14 mouse cellular contexts compared by ENCODE assay signal in genomic region chr13:58927656-58928226, GRCm38 (mm10).
DNase-seq lines count a peak whose midpoint lies in the region; ATAC-seq and TF ChIP-seq lines count a peak whose summit lies in the region.
"Had no signal": no experiment of that assay in that cellular context is flagged by ENCODE, and none has a peak within 500 bp of the region (broad histone marks: within the 10 kb centered on the region; RNA-seq: fewer than 3 reads in every experiment).

No protein-coding gene starts in this region.

- H3K4me1 ChIP-seq in hindbrain, postnatal 0 days (ENCODE audit: insufficient read depth, low read length), result peaks cover 4% of the 10 kb centered on the region
- H3K4me1 ChIP-seq in hindbrain, embryonic 13.5 days (replicated peaks), result peaks cover 21% of the 10 kb centered on the region

- H3K9me3 ChIP-seq in hindbrain, postnatal 0 days (ENCODE audit: low read length), result no peaks in the 10 kb centered on the region
- no peaks in the 10 kb centered on the region for H3K9me3 ChIP-seq in hindbrain, embryonic 13.5 days
- H3K9me3 ChIP-seq: heart, embryonic 13.5 days; hindbrain, embryonic 12.5 days; midbrain, embryonic 12.5 days; stomach, embryonic 15.5 days had no signal

- no peaks in the 10 kb centered on the region for H3K36me3 ChIP-seq in hindbrain, postnatal 0 days (ENCODE audit: insufficient read depth, low read length)
- no peaks in the 10 kb centered on the region for H3K36me3 ChIP-seq in hindbrain, embryonic 13.5 days
- H3K36me3 ChIP-seq: heart, embryonic 13.5 days; hindbrain, embryonic 12.5 days; midbrain, embryonic 12.5 days; stomach, embryonic 15.5 days had no signal

- H3K4me2 ChIP-seq in hindbrain, postnatal 0 days (ENCODE audit: low read depth, low read length), result no peak overlapping the region
- H3K4me2 ChIP-seq in hindbrain, embryonic 13.5 days, result no peak overlapping the region
- H3K4me2 ChIP-seq: heart, embryonic 13.5 days; hindbrain, embryonic 12.5 days; midbrain, embryonic 12.5 days; stomach, embryonic 15.5 days had no signal

- TF ChIP-seq CTCF in hindbrain, postnatal 0 days (IDR thresholded peaks at IDR 0.05; ENCODE audit: low read depth), result no peak

- no peak overlapping the region for H3K4me3 ChIP-seq in hindbrain, postnatal 0 days (ENCODE audit: low read length)
- no peak overlapping the region for H3K4me3 ChIP-seq in hindbrain, embryonic 13.5 days
- H3K4me3 ChIP-seq: heart, embryonic 13.5 days; hindbrain, embryonic 12.5 days; midbrain, embryonic 12.5 days; stomach, embryonic 15.5 days had no signal

- ATAC-seq in hindbrain, postnatal 0 days, result 0 out of 2 replicates have a peak, but pooled peaks have one; percentile 27
- no peak for ATAC-seq in hindbrain, embryonic 13.5 days (ENCODE audit: low FRiP score)

- no peak overlapping the region for H3K27ac ChIP-seq in hindbrain, postnatal 0 days
- H3K27ac ChIP-seq in hindbrain, embryonic 13.5 days, result no peak overlapping the region
- H3K27ac ChIP-seq: heart, embryonic 13.5 days; stomach, embryonic 15.5 days had no signal

- WGBS in hindbrain, postnatal 0 days, result 66% methylated on average over 16 of the region's 16 CpGs
- 75% methylated on average over 16 of the region's 16 CpGs for WGBS in hindbrain, embryonic 13.5 days

- DNase-seq in hindbrain, postnatal 0 days (ENCODE audit: low spot score), result no peak
- DNase-seq in ES-CJ7 (ENCODE audit: low read depth, low spot score) (peak; percentile 48), ZHBTc4 (ENCODE audit: low read depth, low spot score) (peak; percentile 66)
- DNase-seq in lung, postnatal 10 days, result peak; percentile 38
- no peak for DNase-seq in kidney, adult 18-20 months
- no peak for DNase-seq in frontal cortex, postnatal 14 days (ENCODE audit: low spot score in 2 of 2)
- DNase-seq: kidney, postnatal 10 days; right cerebral cortex, postnatal 25 days had no signal

- H3K9ac ChIP-seq in hindbrain, postnatal 0 days (replicated peaks; ENCODE audit: low read length), result no peak overlapping the region
- no peak overlapping the region for H3K9ac ChIP-seq in hindbrain, embryonic 13.5 days
- H3K9ac ChIP-seq: heart, embryonic 13.5 days; hindbrain, embryonic 12.5 days; midbrain, embryonic 12.5 days; stomach, embryonic 15.5 days had no signal

- H3K27me3 ChIP-seq in hindbrain, postnatal 0 days (ENCODE audit: insufficient read depth, low read length), result no peaks in the 10 kb centered on the region
- H3K27me3 ChIP-seq in hindbrain, embryonic 13.5 days, result no peaks in the 10 kb centered on the region
- H3K27me3 ChIP-seq: CH12.LX; heart, embryonic 13.5 days; hindbrain, embryonic 12.5 days; midbrain, embryonic 12.5 days; stomach, embryonic 15.5 days had no signal

Comparison
In these comparisons a context has a peak if more than half of its experiments do, and no peak if none do; other contexts are left out.
1. DNase-seq: peak in ES-CJ7 (single experiment), ZHBTc4 (single experiment) and lung, postnatal 10 days (single experiment); none in hindbrain, postnatal 0 days (single experiment), kidney, adult 18-20 months (single experiment) and frontal cortex, postnatal 14 days (0 of 2).